Mouse (Mus musculus) embryonic facial prominence, embryonic 14.5 days (tissue): ENCODE data around the gene Polr3a. TPM values are rescaled to one million over a fixed set of nuclear protein-coding genes. Genes with fewer than 3 reads are reported as not detected.
A peak's percentile ranks its signal among the peaks of the same experiment; 100 is the strongest.

ENCODE experiments used
- ATAC-seq: fragments of 200-750 bp; cut with Nextera tagmentation; 2 replicates; pipeline ENCODE4 v1.8.0; 2017; ENCODE audit warnings: low read depth, moderate number of reproducible peaks, moderate TSS enrichment
- DNase-seq: peaks from one replicate; pipeline ENCODE4 v3.0.0-alpha.2; 2015; ENCODE audit warnings: low spot score
- H3K27ac ChIP-seq: fragments of 300-500 bp; sonication (generic); replicated peaks from 2 replicates; pipeline ENCODE4 v1.5.1; 2014; ENCODE audit warnings: low read depth, mild to moderate bottlenecking, low read length, moderate library complexity
- H3K27me3 ChIP-seq: fragments of 300-500 bp; sonication (generic); replicated peaks from 2 replicates; pipeline ENCODE4 v1.6.1; 2014; ENCODE audit warnings: low read length; ENCODE audit not compliant: control insufficient read depth, insufficient read depth
- H3K36me3 ChIP-seq: fragments of 300-500 bp; sonication (generic); 2 replicates; pipeline ENCODE4 v1.6.1; 2014; ENCODE audit warnings: low read length, mixed read lengths; ENCODE audit not compliant: control insufficient read depth, insufficient read depth
- H3K4me1 ChIP-seq: fragments of 300-500 bp; sonication (generic); 2 replicates; pipeline ENCODE4 v1.6.1; 2014; ENCODE audit warnings: antibody characterized with exemption, low read length; ENCODE audit not compliant: control insufficient read depth, insufficient read depth
- H3K4me2 ChIP-seq: fragments of 300-500 bp; sonication (generic); 2 replicates; pipeline ENCODE4 v1.6.1; 2014; ENCODE audit warnings: low read depth, mild to moderate bottlenecking, low read length, moderate library complexity, mixed read lengths
- H3K4me3 ChIP-seq: fragments of 300-500 bp; sonication (generic); 2 replicates; pipeline ENCODE4 v1.5.1; 2014; ENCODE audit warnings: low read depth, mild to moderate bottlenecking, low read length
- H3K9ac ChIP-seq: fragments of 300-500 bp; sonication (generic); 2 replicates; pipeline ENCODE4 v1.6.1; 2014; ENCODE audit warnings: low read depth, mild to moderate bottlenecking, low read length, moderate library complexity, mixed read lengths
- H3K9me3 ChIP-seq: fragments of 300-500 bp; sonication (generic); 2 replicates; pipeline ENCODE4 v1.6.1; 2016; ENCODE audit warnings: low read length; ENCODE audit not compliant: control insufficient read depth
- WGBS: fragments of 180-500 bp; shearing (Covaris S2); extraction: QIAGEN DNeasy Blood & Tissue Kit; methylation state at CpG from one replicate; pipeline ENCODE4 v1.1.7; 2014; 5-methylcytosine and 5-hydroxymethylcytosine counted together
- polyA plus RNA-seq: library from polyadenylated mRNA; unstranded; fragments of >200 nt; fragmentation: Nextera tagmentation; extraction: Ambion mirVana; gene quantifications from 2 replicates; pipeline ENCODE4 v1.2.1, GENCODE M21; 2014

The Polr3a gene
- polyA plus RNA-seq, 1 experiment from 2014 or later: 14.9 TPM

DNA sequence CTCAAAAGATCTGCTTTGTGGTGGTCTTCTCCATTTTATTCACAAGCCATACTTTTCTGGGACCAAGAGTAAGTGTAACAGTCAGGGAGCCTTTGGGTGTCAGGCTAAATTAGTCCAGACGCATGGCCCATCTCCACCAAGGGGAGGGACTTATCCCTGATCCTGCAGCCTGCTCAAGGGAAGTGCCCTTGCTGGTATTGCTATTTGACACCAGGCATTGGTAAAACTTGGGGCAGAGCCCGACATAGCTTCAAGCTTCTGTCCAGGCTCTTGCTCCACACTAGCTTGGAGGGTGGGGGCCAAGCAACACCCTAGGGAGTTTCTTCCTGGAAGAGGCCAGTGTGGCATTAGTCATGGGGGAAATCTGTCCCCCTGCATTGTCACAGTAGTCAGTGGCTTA is 23.8 kb upstream of the Polr3a start:
- H3K9me3 ChIP-seq: 0 out of 2 replicates have a peak, but pooled peaks cover 4% of the 10 kb centered on the region
- DNase-seq (no peak), ATAC-seq (no peak)
- 83% methylated on average over 2 of the region's 2 CpGs for WGBS
- no peak overlapping the region for H3K9ac ChIP-seq
- H3K36me3 ChIP-seq: no peaks in the 10 kb centered on the region
- H3K27me3 ChIP-seq: no peaks in the 10 kb centered on the region
- H3K4me1 ChIP-seq: peaks cover 13% of the 10 kb centered on the region
- no peak overlapping the region for H3K4me2 ChIP-seq
- H3K4me3 ChIP-seq: no peak overlapping the region
- H3K27ac ChIP-seq: no peak overlapping the region

DNA sequence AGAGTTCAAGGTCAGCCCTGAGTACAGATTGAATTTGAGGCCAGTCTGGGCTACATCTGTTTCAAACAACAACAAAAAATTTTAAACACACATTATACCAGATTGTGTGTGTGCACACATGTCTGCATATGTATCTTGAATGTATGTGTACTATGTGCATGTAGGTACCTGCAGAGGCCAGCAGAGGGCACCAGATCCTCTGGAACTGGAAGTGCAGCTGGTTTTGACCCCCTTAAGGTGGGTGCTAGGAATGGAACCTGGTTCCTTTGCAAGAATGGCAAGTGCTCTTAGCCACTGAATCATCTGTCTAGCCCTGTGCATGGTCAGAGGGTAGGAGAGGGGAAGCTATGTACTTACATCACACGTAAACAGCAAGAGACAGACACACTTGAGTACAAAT is 23.4 kb upstream of the Polr3a start:
- Histone ChIP-seq H3K4me1 (peaks cover 13% of the 10 kb centered on the region), H3K4me2 (no peak overlapping the region), H3K27me3 (no peaks in the 10 kb centered on the region), H3K36me3 (no peaks in the 10 kb centered on the region), H3K4me3 (no peak overlapping the region), H3K27ac (no peak overlapping the region), H3K9ac (no peak overlapping the region), H3K9me3 (0 out of 2 replicates have a peak, but pooled peaks cover 4% of the 10 kb centered on the region)
- no peak for DNase-seq
- no peak for ATAC-seq
- 96% methylated on average over 1 of the region's 1 CpGs for WGBS

DNA sequence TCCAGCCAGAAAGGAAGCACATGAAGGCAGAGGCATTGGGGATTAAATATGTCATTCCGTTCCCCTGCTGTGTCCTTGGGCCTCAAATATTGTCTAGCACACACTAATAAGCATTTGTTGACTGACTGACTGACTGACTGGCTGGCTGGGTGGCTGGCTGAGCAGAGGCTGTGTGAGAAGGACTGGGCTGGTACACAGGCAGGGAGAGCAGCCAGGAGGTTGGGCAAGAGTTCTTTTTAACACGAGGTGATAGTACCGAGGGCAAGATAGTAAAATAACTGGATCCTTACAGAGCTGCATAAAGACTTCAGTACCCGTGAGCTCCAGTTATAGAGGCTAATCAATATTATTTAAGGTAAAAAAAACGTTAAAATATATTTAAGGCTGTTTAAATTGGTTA is 22.7 kb upstream of the Polr3a start:
- no peak overlapping the region for H3K4me2 ChIP-seq
- DNase-seq (no peak), ATAC-seq (no peak)
- H3K9me3 ChIP-seq: 0 out of 2 replicates have a peak, but pooled peaks cover 4% of the 10 kb centered on the region
- no peak overlapping the region for H3K27ac ChIP-seq
- H3K4me1 ChIP-seq: peaks cover 13% of the 10 kb centered on the region
- no peaks in the 10 kb centered on the region for H3K36me3 ChIP-seq
- WGBS: 76% methylated on average over 5 of the region's 5 CpGs
- no peak overlapping the region for H3K4me3 ChIP-seq
- no peaks in the 10 kb centered on the region for H3K27me3 ChIP-seq
- H3K9ac ChIP-seq: no peak overlapping the region

DNA sequence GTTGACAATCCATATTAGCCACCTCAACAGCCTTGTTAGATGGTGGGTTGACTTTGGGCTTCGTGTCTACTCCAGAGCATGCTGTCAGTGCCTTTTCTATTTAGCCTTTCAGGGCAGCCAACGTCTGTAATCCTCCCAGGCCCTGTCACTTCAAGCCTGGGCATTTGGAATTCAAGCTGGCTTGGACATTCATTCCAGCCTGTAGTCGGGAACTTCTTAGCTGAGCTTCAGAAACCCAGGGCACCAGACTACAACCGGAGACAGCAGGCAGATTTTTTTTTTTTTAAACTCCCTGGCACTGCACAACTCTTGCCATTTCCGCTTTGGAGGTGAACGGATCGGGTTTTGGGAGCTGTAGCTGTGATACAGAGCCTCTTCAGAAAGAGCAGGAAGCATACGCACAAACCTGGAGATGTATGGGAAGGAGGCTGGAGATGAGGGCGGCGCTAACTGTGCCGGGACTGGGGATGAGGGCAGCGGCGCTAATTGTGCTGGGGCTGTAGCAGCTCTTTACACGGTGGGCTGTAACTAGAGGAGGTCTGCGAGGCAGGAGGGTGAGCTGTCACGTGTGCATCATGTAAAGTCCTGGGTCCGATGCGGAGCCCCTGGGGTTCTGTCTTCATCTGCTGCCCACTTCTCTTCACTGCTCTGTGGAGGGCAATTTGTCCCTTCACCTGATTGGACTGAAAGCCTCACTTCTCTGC is 21.4 kb upstream of the Polr3a start:
- H3K9ac ChIP-seq: peak overlapping the region; percentile 38
- peak overlapping the region; percentile 47 for H3K4me2 ChIP-seq
- H3K36me3 ChIP-seq: no peaks in the 10 kb centered on the region
- 14% methylated on average over 15 of the region's 18 CpGs for WGBS
- peak overlapping the region; percentile 8; the same call in 1 of the 2 replicates for H3K27ac ChIP-seq
- ATAC-seq (no peak), DNase-seq (peak; percentile 31)
- no peaks in the 10 kb centered on the region for H3K27me3 ChIP-seq
- peak overlapping the region; percentile 15; the same call in 1 of the 2 replicates for H3K4me3 ChIP-seq
- 0 out of 2 replicates have a peak, but pooled peaks cover 4% of the 10 kb centered on the region for H3K9me3 ChIP-seq
- peaks cover 13% of the 10 kb centered on the region for H3K4me1 ChIP-seq

DNA sequence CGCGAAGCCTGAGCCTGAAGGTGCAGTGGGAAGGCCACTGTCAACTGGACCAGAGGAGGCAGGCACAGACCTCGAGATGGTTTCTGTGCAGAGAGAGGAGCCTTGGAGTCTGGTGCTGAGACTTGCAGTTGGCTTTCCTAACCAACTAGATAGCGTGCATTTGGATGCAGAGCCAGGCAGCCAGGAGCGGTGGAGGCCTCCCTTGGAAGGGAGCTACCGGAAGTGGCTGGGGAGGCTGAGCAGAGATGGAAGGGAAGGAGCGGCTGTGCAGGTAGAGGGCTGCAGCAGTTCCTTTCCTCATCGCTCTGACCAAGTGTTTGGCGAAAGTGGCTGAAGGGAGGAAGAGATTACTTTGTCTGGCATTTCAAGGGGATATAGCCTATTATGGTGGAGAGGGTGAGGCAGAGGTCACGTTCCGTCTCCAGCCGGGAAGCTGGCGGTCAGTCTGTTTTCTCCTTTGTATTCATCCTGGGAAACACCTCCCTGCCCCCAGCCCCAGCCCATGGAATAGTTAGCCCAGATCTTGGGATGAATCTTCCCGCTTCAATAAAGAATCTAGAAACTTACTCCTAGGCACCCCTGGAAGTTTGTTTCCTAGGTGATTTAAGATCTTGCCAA is 20.7 kb upstream of the Polr3a start:
- DNase-seq (no peak), ATAC-seq (0 out of 2 replicates have a peak, but pooled peaks have one; percentile 55)
- Histone ChIP-seq H3K27ac (0 out of 2 replicates have a peak overlapping the region, but pooled peaks have one; percentile 8), H3K4me3 (no peak overlapping the region), H3K9me3 (0 out of 2 replicates have a peak, but pooled peaks cover 4% of the 10 kb centered on the region), H3K4me1 (peaks cover 13% of the 10 kb centered on the region), H3K27me3 (no peaks in the 10 kb centered on the region), H3K9ac (no peak overlapping the region), H3K4me2 (no peak overlapping the region), H3K36me3 (no peaks in the 10 kb centered on the region)
- WGBS: 35% methylated on average over 13 of the region's 14 CpGs

DNA sequence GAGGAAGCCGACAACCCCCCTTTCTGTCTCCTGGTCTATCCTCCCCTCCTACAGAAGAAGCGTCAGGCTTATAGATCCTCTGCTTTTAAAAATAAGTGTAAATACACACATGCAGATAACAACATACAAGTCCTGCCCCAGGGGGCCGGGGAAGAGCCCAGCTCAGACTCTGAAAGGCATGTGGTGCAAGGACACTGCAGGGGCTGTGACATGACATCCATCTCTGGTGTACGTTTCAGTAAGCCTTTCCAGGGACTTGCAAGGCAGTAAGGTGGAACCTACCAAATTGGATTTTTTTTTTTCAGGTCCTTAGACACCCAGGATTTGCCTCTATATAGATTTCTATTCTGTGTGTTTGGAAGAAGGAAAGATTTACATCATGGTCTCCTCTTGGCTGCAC is 14.4 kb upstream of the Polr3a start:
- 0 out of 2 replicates have a peak, but pooled peaks cover 3% of the 10 kb centered on the region for H3K4me1 ChIP-seq
- peak overlapping the region; percentile 75; the same call in 1 of the 2 replicates for H3K27ac ChIP-seq
- DNase-seq (no peak), ATAC-seq (no peak)
- WGBS: 53% methylated on average over 4 of the region's 4 CpGs
- H3K9me3 ChIP-seq: no peaks in the 10 kb centered on the region
- H3K9ac ChIP-seq: peak overlapping the region; percentile 49
- H3K27me3 ChIP-seq: no peaks in the 10 kb centered on the region
- peaks cover 30% of the 10 kb centered on the region for H3K36me3 ChIP-seq
- no peak overlapping the region for H3K4me2 ChIP-seq
- no peak overlapping the region for H3K4me3 ChIP-seq

DNA sequence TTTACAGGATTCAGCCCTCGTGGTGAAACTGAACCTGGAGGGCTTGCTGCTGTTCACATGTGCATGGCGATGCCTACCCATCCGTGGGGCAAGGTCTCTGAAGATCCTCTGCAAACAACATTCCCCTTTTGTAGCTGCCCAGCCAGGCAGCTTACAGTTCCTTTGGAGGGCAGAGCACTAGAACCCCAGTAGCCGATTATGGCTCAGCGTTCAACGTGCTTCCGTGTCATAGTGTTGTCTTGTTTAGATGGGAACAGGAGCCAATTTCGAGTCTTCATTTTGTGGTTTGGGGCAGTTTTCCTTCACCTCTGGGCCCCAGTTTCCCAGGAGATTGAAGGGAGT is 14.0 kb upstream of the Polr3a start:
- Histone ChIP-seq H3K4me2 (peak overlapping the region; percentile 40), H3K27me3 (no peaks in the 10 kb centered on the region), H3K4me1 (0 out of 2 replicates have a peak, but pooled peaks cover 3% of the 10 kb centered on the region), H3K27ac (peak overlapping the region; percentile 75), H3K4me3 (no peak overlapping the region), H3K9ac (peak overlapping the region; percentile 49), H3K9me3 (no peaks in the 10 kb centered on the region), H3K36me3 (peaks cover 34% of the 10 kb centered on the region)
- WGBS: 7% methylated on average over 8 of the region's 8 CpGs
- ATAC-seq: no peak; the same call in 1 of the 2 replicates
- no peak for DNase-seq

DNA sequence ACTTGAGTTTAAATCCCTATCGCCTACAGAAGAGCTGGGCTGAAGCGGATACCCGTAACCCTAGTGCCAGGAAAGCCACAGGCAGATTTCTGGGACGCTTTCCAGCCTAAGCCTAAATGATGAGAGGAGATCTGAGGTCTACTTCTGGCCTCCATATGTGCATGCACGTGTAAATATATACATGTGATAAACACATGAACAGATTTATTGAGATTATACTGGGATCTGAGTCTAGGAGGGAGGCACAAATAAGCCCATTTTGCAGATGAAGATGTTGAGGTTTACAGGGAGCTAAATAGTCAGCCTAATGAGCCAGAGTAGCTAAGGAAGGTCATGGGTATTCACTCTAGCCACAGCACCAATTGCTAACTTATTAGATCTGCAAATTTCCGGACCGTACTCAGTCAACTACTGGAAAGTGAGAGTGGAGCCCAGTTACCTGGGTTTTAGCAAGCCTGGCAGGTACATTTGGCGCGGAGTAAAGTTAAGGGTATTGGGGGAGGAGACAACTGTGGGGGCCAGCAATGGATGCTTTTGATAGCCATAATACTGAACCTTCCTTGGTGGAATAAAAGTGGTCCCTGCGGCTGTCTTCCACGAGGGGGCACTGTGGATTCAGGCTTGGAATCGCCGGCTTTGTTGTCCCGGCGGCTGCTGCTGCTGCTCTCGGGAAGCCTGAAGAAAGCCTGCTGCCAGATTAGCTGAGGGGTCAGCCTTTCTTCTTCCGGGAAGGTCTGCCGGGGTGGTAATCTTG is 13.4 kb upstream of the Polr3a start:
- H3K9ac ChIP-seq: peak overlapping the region; percentile 49

More for the DNA sequence above, 13.4 kb upstream of the Polr3a start:
- WGBS: 14% methylated on average over 18 of the region's 18 CpGs
- Histone ChIP-seq H3K36me3 (peaks cover 40% of the 10 kb centered on the region), H3K27me3 (no peaks in the 10 kb centered on the region), H3K27ac (peak overlapping the region; percentile 75), H3K4me2 (peak overlapping the region; percentile 40), H3K9me3 (no peaks in the 10 kb centered on the region), H3K4me3 (no peak overlapping the region), H3K4me1 (0 out of 2 replicates have a peak, but pooled peaks cover 3% of the 10 kb centered on the region)
- peak; percentile 93 for DNase-seq
- ATAC-seq: peak; percentile 71
